Mouse (Mus musculus) hindbrain, embryonic 13.5 days (tissue): ENCODE measurements around the gene Zfhx3. TPM values are rescaled to one million over a fixed set of nuclear protein-coding genes. Genes with fewer than 3 reads are reported as not detected.

Source experiments
- ATAC-seq: fragments of 200-750 bp; cut with Nextera tagmentation; 2 replicates; pipeline ENCODE4 v1.8.0; 2017; ENCODE audit warnings: moderate TSS enrichment; ENCODE audit not compliant: low FRiP score
- H3K27ac ChIP-seq: fragments of 300-500 bp; sonication (generic); 2 replicates; pipeline ENCODE4 v1.5.1; 2015; ENCODE audit warnings: inconsistent platforms, mild to moderate bottlenecking, moderate library complexity
- H3K27me3 ChIP-seq: fragments of 300-500 bp; sonication (generic); 2 replicates; pipeline ENCODE4 v1.6.1; 2015; ENCODE audit warnings: mild to moderate bottlenecking, inconsistent platforms
- H3K36me3 ChIP-seq: fragments of 300-500 bp; sonication (generic); 2 replicates; pipeline ENCODE4 v1.6.1; 2015; ENCODE audit warnings: mild to moderate bottlenecking, inconsistent platforms
- H3K4me1 ChIP-seq: fragments of 300-500 bp; sonication (generic); replicated peaks from 2 replicates; pipeline ENCODE4 v1.6.1; 2015; ENCODE audit warnings: inconsistent platforms
- H3K4me2 ChIP-seq: fragments of 300-500 bp; sonication (generic); 2 replicates; pipeline ENCODE4 v1.6.1; 2015; ENCODE audit warnings: inconsistent platforms, mild to moderate bottlenecking, moderate library complexity
- H3K4me3 ChIP-seq: fragments of 300-500 bp; sonication (generic); 2 replicates; pipeline ENCODE4 v1.5.1; 2015; ENCODE audit warnings: mild to moderate bottlenecking, inconsistent platforms
- H3K9ac ChIP-seq: fragments of 300-500 bp; sonication (generic); 2 replicates; pipeline ENCODE4 v1.6.1; 2015; ENCODE audit warnings: mild to moderate bottlenecking, inconsistent platforms
- H3K9me3 ChIP-seq: fragments of 300-500 bp; sonication (generic); 2 replicates; pipeline ENCODE4 v1.6.1; 2016; ENCODE audit warnings: inconsistent platforms
- WGBS: fragments of 180-500 bp; shearing (Covaris S2); methylation state at CpG from one replicate; pipeline ENCODE4 v1.1.7; 2015; 5-methylcytosine and 5-hydroxymethylcytosine counted together
- polyA plus RNA-seq: library from polyadenylated mRNA; unstranded; fragments of >200 nt; fragmentation: Nextera tagmentation; extraction: Ambion mirVana; gene quantifications from 2 replicates; pipeline ENCODE4 v1.2.1, GENCODE M21; 2015

Zfhx3 gene
- polyA plus RNA-seq, 1 experiment from 2014 or later, result 36.9 TPM

GRCm38 (mm10) chr8:108868259-108869090 lies 926.0 kb downstream of the Zfhx3 start:
- ATAC-seq, result no peak
- Histone ChIP-seq H3K36me3 (no peaks in the 10 kb centered on the region), H3K27ac (no peak overlapping the region), H3K9ac (no peak overlapping the region), H3K4me1 (peaks cover 28% of the 10 kb centered on the region), H3K4me3 (no peak overlapping the region), H3K4me2 (no peak overlapping the region), H3K9me3 (no peaks in the 10 kb centered on the region), H3K27me3 (no peaks in the 10 kb centered on the region)
- WGBS, result 76% methylated on average over 14 of the region's 14 CpGs

DNA sequence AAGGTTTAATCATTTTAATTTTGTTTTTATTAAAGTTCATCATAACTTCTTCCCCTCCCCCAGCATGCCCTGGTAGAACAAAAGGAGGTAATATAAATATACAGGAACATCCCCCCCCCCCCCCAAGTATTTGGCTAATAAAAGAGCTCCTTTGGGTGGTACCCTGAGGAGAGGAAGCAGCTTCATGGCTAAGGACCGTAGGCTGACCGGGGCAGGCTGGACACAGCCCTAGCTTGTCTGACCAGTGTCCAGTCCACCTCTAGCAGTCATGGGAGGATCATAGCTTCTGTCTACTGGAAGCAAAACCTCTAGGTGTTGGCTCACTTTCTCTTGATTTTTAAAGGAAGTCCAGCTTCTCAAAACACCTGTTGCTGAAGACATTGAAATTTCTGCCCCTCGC lies 927.0 kb downstream of the Zfhx3 start:
- Histone ChIP-seq H3K4me1 (peaks cover 24% of the 10 kb centered on the region), H3K36me3 (peaks cover 5% of the 10 kb centered on the region; the same call in 1 of the 2 replicates), H3K27me3 (no peaks in the 10 kb centered on the region), H3K4me2 (no peak overlapping the region), H3K9ac (no peak overlapping the region), H3K4me3 (no peak overlapping the region), H3K9me3 (0 out of 2 replicates have a peak, but pooled peaks cover 3% of the 10 kb centered on the region), H3K27ac (no peak overlapping the region)
- 89% methylated on average over 3 of the region's 3 CpGs for WGBS
- ATAC-seq, result no peak

GRCm38 (mm10) chr8:108869935-108870334 lies 927.5 kb downstream of the Zfhx3 start:
- Histone ChIP-seq H3K4me2 (no peak overlapping the region), H3K4me1 (peaks cover 21% of the 10 kb centered on the region), H3K9me3 (0 out of 2 replicates have a peak, but pooled peaks cover 3% of the 10 kb centered on the region), H3K9ac (no peak overlapping the region), H3K4me3 (no peak overlapping the region), H3K27ac (no peak overlapping the region), H3K27me3 (no peaks in the 10 kb centered on the region), H3K36me3 (peaks cover 5% of the 10 kb centered on the region; the same call in 1 of the 2 replicates)
- 87% methylated on average over 5 of the region's 5 CpGs for WGBS
- ATAC-seq, result no peak

GRCm38 (mm10) chr8:108870371-108870770 lies 927.9 kb downstream of the Zfhx3 start:
- Histone ChIP-seq H3K9ac (no peak overlapping the region), H3K36me3 (peaks cover 5% of the 10 kb centered on the region; the same call in 1 of the 2 replicates), H3K4me2 (no peak overlapping the region), H3K9me3 (0 out of 2 replicates have a peak, but pooled peaks cover 3% of the 10 kb centered on the region), H3K4me1 (peaks cover 17% of the 10 kb centered on the region), H3K4me3 (no peak overlapping the region), H3K27me3 (no peaks in the 10 kb centered on the region), H3K27ac (no peak overlapping the region)
- whole genome bisulfite sequencing, result 92% methylated on average over 3 of the region's 3 CpGs
- no peak for ATAC-seq

GRCm38 (mm10) chr8:108875722-108876121 lies 933.3 kb downstream of the Zfhx3 start:
- Histone ChIP-seq H3K27ac (no peak overlapping the region), H3K4me1 (no peaks in the 10 kb centered on the region), H3K27me3 (no peaks in the 10 kb centered on the region), H3K36me3 (peaks cover 5% of the 10 kb centered on the region; the same call in 1 of the 2 replicates), H3K9ac (no peak overlapping the region), H3K4me2 (no peak overlapping the region), H3K9me3 (0 out of 2 replicates have a peak, but pooled peaks cover 3% of the 10 kb centered on the region), H3K4me3 (no peak overlapping the region)
- WGBS, result 95% methylated on average over 5 of the region's 5 CpGs
- ATAC-seq, result no peak

DNA sequence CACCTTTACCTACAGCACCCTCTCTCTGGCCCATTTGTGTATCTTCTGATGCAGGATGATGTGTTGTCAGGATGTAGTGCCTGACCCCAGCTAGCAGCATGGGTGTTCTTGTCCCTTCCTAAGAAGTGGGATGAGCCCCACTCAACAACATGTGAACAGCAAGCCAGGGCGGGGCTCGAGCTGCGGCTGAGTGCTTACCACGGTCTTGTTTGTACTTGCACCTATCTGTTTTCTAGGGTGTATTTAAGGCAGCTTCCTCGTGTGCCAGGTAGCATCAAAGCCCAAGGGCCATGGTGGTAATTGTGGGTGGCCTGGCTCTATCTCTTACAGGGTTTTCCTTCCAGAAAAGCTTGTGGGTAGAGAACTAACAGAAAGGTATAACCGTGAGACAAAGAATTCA lies 937.7 kb downstream of the Zfhx3 start:
- H3K4me3 ChIP-seq, result no peak overlapping the region
- no peak overlapping the region for H3K9ac ChIP-seq
- no peak for ATAC-seq
- peaks cover 18% of the 10 kb centered on the region for H3K4me1 ChIP-seq
- H3K27ac ChIP-seq, result no peak overlapping the region
- no peaks in the 10 kb centered on the region for H3K9me3 ChIP-seq
- no peaks in the 10 kb centered on the region for H3K36me3 ChIP-seq
- WGBS, result 96% methylated on average over 6 of the region's 6 CpGs
- no peak overlapping the region for H3K4me2 ChIP-seq
- H3K27me3 ChIP-seq, result no peaks in the 10 kb centered on the region

DNA sequence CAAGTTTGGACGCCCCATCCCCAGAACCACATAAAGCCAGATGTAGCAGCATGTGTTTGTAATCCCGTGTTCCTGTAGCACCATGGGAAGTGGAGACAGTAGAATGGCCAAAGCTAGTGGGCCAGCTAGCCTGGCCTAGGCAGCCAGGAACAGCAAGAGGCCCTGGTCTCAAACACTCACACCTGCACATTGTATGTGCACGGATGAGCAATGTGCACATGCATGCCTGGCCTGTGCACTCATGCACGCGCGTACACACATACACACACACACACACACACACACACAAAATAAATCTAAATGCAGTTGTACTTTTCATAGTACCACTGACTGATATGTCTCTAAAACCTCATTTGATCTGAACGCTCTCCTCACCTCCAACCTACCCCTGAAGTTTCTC lies 938.9 kb downstream of the Zfhx3 start:
- Histone ChIP-seq H3K4me3 (no peak overlapping the region), H3K9ac (no peak overlapping the region), H3K4me1 (peaks cover 29% of the 10 kb centered on the region), H3K27me3 (no peaks in the 10 kb centered on the region), H3K4me2 (no peak overlapping the region), H3K9me3 (no peaks in the 10 kb centered on the region), H3K27ac (no peak overlapping the region), H3K36me3 (no peaks in the 10 kb centered on the region)
- WGBS, result 96% methylated on average over 7 of the region's 7 CpGs
- no peak for ATAC-seq

DNA sequence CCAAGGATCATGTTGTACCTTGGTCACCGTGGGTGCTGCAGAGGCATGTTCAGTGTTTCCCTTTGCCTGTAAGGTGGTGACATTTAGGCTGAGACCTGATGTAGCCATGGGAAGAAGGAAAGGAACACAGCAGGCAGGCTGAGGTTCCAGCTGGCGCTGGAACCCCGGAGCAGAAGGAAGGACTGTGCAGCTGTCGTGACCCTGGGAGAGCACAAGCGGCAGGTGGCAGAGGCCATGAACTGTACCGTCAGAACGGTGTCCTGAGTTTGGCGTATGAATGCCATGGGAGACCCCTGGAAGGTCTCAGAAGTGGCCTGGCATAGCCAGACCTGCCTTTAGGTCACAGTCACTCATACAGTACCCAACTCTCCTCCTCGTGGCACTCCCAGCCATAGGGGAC lies 939.6 kb downstream of the Zfhx3 start:
- Histone ChIP-seq H3K9ac (no peak overlapping the region), H3K27ac (0 out of 2 replicates have a peak overlapping the region, but pooled peaks have one; percentile 18), H3K4me3 (no peak overlapping the region), H3K9me3 (no peaks in the 10 kb centered on the region), H3K27me3 (no peaks in the 10 kb centered on the region), H3K4me1 (peaks cover 37% of the 10 kb centered on the region), H3K36me3 (no peaks in the 10 kb centered on the region), H3K4me2 (no peak overlapping the region)
- no peak for ATAC-seq
- 74% methylated on average over 9 of the region's 9 CpGs for WGBS

- H3K9me3 ChIP-seq, result no peaks in the 10 kb centered on the region
- H3K4me1 ChIP-seq, result peaks cover 50% of the 10 kb centered on the region
- no peaks in the 10 kb centered on the region for H3K36me3 ChIP-seq
- no peak overlapping the region for H3K9ac ChIP-seq
- no peak overlapping the region for H3K4me2 ChIP-seq
- H3K27ac ChIP-seq, result no peak overlapping the region
- H3K4me3 ChIP-seq, result no peak overlapping the region
- H3K27me3 ChIP-seq, result 0 out of 2 replicates have a peak, but pooled peaks cover under 1% of the 10 kb centered on the region
- 86% methylated on average over 6 of the region's 6 CpGs for WGBS
- no peak for ATAC-seq
These were observed 940.9 kb downstream of the Zfhx3 start for GRCm38 (mm10) chr8:108883381-108883780.

DNA sequence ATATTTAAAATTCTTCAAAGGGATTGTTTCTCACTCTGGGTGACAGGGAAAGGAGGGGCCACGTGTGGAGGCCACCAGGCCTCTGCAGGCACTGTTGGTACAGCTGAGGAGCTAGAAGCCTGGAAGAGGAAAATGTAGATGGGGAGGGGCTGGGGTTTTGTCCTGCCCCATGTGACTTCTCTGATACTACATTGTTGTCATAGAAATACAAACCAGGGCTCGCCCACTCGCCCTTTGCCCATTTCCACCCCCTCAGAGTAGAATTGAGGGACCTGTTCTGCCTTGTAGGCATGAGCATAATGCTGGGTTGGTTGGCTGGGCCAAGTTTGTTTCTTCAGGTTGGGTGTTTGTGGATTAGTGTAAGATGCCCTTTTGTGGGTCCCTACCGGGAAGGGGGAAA lies 942.5 kb downstream of the Zfhx3 start:
- H3K9me3 ChIP-seq, result no peaks in the 10 kb centered on the region
- H3K4me1 ChIP-seq, result peaks cover 66% of the 10 kb centered on the region
- ATAC-seq, result 0 out of 2 replicates have a peak, but pooled peaks have one; percentile 6
- WGBS, result 42% methylated on average over 4 of the region's 4 CpGs
- no peaks in the 10 kb centered on the region for H3K36me3 ChIP-seq
- H3K27ac ChIP-seq, result peak overlapping the region; percentile 85
- peak overlapping the region; percentile 15; the same call in 1 of the 2 replicates for H3K9ac ChIP-seq
- H3K4me3 ChIP-seq, result no peak overlapping the region
- H3K4me2 ChIP-seq, result no peak overlapping the region
- H3K27me3 ChIP-seq, result 0 out of 2 replicates have a peak, but pooled peaks cover 2% of the 10 kb centered on the region

GRCm38 (mm10) chr8:108885450-108885849 lies 943.0 kb downstream of the Zfhx3 start:
- no peaks in the 10 kb centered on the region for H3K36me3 ChIP-seq
- peak overlapping the region; percentile 13; the same call in 1 of the 2 replicates for H3K4me2 ChIP-seq
- H3K9ac ChIP-seq, result peak overlapping the region; percentile 59; the same call in 1 of the 2 replicates
- peaks cover 71% of the 10 kb centered on the region for H3K4me1 ChIP-seq
- H3K4me3 ChIP-seq, result no peak overlapping the region
- no peak for ATAC-seq
- H3K27ac ChIP-seq, result peak overlapping the region; percentile 85
- 31% methylated on average over 14 of the region's 14 CpGs for WGBS
- 0 out of 2 replicates have a peak, but pooled peaks cover 2% of the 10 kb centered on the region for H3K27me3 ChIP-seq
- no peaks in the 10 kb centered on the region for H3K9me3 ChIP-seq

DNA sequence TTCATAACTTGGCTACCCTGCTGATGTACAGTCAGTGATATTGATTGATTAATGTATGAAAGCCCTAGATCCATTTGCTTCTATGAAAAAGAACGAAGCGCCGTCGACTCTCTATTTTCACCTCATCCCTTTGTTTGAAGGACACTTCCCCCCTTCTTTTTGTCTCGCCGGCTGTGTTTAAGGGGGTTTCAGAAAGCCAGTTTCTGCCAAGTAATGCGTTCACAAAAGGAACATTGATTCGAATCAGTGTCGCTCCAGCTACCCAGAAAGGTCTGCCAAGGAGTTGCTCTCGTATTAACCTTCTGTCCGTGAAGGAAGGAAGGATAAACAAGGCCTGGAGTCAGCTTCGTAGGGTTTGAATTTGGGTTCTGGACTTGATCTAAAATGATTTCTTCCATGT lies 943.4 kb downstream of the Zfhx3 start:
- Histone ChIP-seq H3K4me1 (peaks cover 75% of the 10 kb centered on the region), H3K9ac (no peak overlapping the region), H3K4me2 (peak overlapping the region; percentile 13; the same call in 1 of the 2 replicates), H3K27me3 (0 out of 2 replicates have a peak, but pooled peaks cover 2% of the 10 kb centered on the region), H3K9me3 (no peaks in the 10 kb centered on the region), H3K36me3 (no peaks in the 10 kb centered on the region), H3K4me3 (no peak overlapping the region), H3K27ac (peak overlapping the region; percentile 85)
- ATAC-seq, result no peak
- 22% methylated on average over 12 of the region's 12 CpGs for WGBS
